Mouse (Mus musculus): Measurements from ENCODE around the gene Tnfrsf26.
A peak's percentile ranks its signal among the peaks of the same experiment; 100 is the strongest.
"Not testable (repeated sequence)": the region's sequence is repeated elsewhere in the genome, so short reads cannot be mapped to it uniquely, and the experiment has no call there.

Tnfrsf26 gene

DNA sequence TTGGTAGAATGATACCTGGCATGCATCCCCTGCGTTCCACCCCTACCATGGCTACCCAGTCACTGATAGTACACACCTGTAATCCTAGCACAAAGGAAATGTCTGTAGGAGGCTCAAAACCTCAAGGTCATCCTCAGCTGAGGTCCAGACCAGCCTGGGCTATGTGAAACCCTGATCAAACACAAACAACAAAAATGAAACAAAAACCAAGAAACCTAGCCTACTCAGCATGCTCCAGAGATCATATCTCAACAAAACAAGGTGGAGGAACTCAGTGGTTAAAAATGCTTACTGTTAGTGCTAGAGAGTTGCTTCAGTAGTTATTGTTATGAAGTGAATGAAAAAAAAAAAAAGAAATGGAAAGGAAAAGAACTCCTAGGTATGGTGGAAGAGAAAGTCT, at the start of gene Tnfrsf26:
Tnfrsf26 (minus strand) TSS at position 183 of the 400 bp plus-strand sequence.
- DNase-seq (ENCODE audit: low spot score in 2 of 2), result peak in 1 of 2 experiments; percentile 22

DNA sequence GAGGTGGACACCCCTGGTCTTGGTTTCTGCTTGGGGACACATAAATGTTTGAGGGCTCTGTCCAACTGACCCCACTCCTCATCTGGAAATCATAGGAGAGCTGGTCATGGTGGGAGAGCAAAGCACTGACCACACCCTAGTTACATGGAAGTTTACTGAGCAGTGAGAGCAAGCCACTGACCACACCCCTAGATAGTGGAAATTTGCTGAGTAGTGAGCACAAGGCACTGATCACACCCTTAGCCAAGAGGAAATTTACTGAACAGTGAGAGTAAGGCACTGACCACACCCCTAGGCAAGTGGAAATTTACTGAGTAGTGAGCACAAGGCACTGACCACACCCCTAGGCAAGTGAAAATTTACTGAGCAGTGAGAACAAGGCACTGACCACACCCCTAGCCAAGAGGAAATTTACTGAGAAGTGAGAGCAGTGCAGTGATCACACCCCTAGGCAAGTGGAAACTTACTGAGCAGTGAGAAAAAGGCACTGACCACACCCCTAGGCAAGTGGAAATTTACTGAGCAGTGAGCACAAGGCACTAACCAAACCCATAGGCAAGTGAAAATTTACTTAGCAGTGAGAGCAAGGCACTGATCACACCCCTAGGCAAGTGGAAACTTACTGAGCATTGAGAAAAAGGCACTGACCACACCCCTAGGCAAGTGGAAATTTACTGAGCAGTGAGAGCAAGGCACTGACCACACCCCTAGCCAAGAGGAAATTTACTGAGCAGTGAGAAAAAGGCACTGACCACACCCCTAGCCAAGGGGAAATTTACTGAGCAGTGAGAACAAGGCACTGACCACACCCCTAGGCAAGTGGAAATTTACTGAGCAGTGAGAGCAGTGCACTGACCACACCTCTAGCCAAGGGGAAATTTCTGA, 38.1 kb upstream of the Tnfrsf26 start:
- DNase-seq (ENCODE audit: low spot score in 2 of 2), result no peak

DNA sequence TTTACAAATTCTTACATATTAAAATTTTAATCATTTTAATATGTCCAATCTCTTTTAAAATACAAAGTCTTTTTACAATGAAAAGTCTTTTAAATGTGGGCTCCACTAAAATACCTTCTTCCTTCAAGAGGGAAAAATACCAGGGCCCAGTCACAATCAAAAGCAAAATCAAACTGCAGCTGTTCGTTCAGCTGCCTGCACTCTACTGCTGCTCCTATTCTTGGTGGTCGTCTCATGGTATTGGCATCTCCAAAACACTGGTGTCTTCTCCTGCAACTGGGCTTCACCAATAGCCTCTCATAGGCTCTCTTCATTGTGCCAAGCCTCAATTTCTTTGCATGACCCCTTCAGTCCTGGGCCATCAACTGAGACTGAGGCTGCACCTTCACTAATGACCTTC, 34.9 kb upstream of the Tnfrsf26 start:
- no peak for DNase-seq (ENCODE audit: low spot score in 2 of 2)

DNA sequence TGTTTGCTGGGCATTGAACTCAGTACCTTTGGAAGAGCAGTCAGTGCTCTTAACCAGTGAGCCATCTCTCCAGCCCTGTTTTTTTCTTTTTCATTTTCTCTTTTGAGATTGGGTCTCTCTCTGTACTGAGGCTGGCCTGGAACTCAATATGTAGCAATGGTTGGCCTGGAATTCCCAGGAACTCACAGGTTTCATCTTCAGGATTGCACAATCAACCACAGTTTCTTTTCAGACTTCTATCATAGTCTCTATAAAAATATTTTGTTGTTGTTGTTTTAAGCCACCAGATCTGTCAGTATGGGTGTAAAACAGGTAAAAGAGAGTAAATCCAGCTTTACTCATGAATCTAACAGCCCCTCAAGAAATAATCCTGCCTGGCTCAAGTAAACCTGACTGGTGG, 32.3 kb upstream of the Tnfrsf26 start:
- DNase-seq (ENCODE audit: low spot score in 2 of 2), result no peak

DNA sequence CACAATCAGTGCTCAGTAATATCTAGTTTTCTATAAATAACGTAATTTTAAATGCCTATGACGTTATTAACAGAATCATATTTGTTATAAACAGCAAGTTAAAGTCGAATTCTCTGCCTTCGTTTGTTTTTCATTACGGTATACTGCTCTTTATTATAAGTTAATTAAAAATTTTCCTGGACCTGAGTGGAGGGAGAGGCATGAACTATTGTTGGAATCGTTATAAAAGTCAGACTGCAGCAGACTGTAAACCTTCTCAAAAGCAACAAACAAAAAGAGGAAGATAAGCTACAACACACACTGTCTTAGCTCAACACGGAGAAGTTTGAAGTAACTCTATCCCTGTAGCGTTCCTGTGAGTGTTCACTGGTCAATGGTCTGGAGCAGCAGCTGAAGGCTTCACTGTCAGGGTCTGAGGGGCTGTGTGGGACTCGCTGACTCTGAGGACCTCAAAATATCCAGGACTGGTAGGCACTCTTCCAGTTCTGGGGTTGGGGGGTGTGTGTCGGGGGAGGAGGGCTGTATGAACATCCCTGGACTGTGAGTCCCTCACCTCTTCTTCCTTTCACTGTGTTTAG, 21.3 kb upstream of the Tnfrsf26 start:
- not testable (repeated sequence) for DNase-seq (ENCODE audit: low spot score in 2 of 2)

DNA sequence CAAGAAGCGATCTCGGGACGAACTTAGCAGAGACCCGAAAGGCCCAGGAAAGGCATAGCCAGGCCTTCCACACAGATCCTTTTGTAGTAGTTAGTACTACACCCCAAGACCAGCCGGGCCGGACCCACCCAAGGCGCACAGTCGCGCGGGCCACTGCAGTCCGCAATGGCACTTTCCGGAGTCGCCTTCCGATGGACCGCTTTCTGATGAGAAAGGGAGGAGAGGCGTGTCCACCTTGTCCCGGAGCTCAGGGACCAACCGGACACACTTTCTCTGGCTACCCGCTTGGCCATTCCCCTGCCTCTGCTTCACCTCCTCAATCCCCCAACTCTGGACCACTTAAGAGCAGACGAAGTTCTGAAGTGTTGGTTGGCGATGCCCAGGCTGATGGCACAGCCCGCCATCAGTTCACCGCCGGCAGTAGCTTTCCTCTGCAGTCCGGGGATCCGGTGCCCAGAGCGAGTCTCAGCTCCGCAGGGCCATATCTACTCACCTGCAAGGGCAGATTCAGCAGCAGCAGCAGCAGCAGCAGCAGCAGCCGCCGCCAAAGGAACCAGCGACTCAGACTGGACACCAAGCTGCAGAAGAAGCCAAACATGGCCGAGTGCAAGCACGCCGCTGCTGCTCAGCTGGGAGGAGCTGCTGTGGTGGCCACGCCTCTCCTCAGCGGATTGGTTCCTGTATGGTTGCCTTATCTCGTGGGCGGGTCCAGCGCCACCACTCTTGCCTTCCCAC, 20.7 kb upstream of the Tnfrsf26 start, which contains the start of gene Tnfrsf22:
Tnfrsf22 (minus strand) TSS at position 628 of the 735 bp plus-strand sequence.
- peak; percentile 84 to 85 for DNase-seq (ENCODE audit: low spot score in 2 of 2)

DNA sequence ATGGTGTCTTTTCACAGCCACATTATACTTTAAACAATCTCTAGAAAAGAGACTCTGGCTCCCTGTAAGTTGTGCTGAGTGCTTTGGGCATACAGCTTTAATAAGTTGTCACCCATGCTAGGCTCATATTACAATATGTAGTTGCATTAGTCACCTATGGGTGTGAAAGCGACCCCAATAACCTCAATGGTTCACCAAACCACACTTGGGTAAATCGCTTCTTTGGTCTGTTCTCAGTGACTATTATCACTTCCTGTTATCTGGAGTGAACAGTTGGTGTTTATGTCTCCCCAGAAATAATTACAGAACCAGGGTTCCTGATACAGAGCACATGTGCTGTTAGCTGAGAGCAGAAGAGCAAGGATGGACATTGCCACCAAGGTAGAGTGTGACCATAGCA, 15.4 kb upstream of the Tnfrsf26 start:
- DNase-seq (ENCODE audit: low spot score in 2 of 2), result not testable (repeated sequence)

DNA sequence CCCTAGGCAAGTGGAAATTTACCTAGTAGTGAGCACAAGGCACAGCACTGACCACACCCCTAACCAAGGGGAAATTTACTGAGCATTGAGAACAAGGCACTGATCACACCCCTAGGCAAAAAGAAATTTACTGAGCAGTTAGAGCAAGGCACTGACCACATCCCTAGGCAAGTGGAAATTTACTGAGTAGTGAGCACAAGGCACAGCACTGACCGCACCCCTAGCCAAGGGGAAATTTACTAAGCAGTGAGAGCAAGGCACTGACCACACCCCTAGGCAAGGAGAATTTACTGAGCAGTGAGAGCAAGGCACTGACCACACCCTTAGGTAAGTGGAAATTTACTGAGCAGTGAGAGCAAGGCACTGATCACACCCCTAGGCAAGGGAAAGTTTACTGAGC, 8.2 kb upstream of the Tnfrsf26 start:
- no peak for DNase-seq (ENCODE audit: low spot score in 2 of 2)

DNA sequence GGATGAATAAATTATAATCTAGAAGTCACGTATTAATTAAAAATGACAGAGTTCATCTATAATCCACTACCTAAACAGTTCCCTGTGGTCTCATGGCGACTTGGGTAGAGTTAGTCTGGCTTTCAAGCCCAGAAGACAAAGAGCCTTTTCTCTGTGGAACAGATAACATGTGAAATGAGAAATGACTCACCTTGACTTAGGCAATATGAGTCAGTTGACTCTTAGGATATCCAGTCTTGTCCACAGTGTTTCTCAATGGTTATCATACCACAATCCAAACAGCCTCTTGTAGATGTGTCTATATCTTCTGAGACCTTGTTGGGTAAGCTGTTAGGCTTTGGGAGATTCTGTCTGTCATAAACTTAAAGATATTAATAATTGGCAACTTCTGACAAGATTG, 3.0 kb upstream of the Tnfrsf26 start:
- DNase-seq (ENCODE audit: low spot score in 2 of 2), result no peak

DNA sequence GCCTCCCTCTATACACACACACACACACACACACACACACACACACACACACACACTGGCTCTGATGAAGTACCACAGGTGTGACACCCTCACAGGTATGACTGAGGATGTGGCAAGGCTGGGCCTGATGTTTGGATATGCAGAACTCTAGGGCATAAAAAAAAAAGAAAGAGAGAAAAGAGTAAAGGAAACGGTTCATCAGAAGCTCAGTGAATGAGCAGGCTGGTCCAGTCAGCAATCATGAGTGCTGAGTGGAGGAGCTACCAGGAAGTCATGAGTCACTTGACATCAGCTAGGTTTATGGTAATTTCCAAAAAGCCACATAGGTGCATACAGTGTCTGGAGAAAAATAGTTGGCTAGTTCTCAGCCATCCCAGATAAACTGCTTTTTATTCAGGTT, 979 bp upstream of the Tnfrsf26 start:
- no peak for DNase-seq (ENCODE audit: low spot score in 2 of 2)

DNA sequence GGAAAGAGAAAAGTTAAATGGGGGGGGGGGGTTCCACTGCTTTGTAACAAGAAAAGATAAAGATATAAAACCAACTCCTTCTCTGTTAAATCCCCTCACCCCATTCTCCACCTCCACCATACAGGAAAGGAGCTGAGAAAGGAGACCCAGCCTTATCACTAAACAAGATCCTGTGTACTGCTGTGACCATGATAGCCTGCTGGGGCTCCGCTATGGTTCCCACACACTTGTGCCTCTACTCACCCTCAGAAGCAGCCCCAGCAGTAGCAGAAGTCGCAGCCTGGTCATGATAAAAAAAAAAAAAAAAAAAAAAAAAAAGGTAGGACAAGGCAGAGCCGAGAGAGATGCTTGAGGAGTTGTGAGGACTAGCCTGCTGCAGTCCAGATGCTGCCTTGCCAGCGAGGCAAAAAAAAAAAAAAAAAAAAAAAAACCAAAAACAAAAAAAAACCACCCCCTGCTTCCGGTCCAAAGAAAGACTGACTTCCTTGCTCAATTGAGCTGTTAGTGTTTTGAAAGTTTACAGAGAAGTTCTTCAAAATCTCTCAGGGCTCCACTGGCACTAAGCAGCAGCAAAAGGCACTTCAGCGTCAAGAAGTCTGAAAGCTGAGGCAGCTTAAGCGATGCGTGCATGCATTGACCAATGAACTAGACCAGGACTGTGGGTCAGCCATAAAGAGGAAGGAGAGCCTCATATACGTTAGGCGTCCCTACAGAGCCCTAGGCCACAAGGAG, 801 bp downstream of the Tnfrsf26 start:
- peak; percentile 22 to 38 for DNase-seq (ENCODE audit: low spot score in 2 of 2)

DNA sequence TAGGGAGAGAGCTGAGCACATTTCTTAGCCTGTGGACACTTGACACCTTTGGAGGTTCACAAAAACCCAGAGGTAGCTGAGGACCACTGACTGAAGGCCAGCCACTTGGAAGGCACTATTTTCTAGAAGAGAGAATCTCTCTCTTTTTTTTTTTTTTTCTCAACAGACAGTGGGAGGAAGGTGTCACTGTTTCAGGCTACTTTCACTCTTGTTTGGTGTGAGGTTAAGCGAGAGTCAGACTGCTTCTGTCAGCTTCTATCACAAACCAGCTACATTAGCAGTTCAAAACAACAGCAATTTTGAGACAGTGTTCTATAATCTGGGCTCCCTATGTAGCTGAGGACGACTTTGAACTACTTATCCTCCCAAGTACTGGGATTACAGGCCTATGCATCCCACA, 2.3 kb downstream of the Tnfrsf26 start:
- DNase-seq (ENCODE audit: low spot score in 2 of 2), result no peak

DNA sequence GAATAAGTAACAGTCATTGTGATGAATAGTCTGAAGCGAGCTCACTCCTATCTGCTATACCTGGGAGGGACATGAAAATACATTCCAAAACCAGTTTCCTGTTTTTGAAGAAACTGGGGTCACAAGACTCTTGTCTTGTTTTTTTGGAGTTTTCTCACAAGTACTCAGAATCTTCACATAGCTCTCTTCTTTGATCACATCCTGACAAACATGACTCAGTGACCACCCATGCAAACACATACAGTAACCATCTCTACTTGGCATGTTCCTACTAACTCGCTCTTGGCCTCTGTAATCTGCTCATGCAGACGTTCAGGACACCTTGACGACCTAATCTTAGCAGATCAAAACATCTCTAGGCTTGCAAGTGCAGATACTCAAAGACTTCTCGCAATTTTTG, 3.4 kb downstream of the Tnfrsf26 start:
- DNase-seq (ENCODE audit: low spot score in 2 of 2), result no peak

DNA sequence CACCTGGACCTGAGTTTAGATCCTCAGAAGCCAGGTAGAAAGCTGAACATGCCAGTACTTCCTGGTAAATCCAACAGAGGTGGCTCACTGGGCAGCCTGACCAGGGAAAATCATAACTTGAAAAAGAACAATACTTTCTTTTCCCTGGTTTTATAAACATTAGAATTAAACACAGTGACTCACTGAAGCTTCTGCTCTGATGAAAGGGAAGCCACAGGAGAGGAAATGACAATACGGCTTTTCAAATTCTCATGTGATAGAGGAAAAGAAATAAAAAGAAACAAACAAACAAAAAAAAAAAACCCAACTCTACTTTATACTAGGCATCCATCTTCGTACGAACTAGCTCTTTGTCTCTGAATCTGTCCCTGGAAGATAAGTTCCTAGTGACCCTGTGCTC, 4.0 kb downstream of the Tnfrsf26 start:
- DNase-seq (ENCODE audit: low spot score in 2 of 2), result no peak

DNA sequence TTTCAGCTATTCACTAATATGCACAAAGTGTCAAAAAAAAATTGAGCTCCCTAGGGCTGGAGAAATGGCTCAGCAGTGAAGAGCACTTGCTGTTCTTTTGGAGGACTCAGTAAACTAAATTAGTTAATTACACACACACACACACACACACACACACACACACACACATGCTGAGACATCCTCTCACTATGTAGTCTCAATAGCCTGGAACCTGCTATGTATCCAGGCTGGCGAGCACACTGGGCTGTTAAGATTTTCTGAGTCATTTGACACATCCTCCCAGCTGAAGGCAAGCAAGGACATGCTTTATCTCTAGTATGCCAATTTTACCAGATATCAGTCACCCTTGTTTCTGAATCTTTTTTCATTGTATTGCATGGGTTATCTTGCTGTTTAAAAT, 7.6 kb downstream of the Tnfrsf26 start:
- no peak for DNase-seq (ENCODE audit: low spot score in 2 of 2)

DNA sequence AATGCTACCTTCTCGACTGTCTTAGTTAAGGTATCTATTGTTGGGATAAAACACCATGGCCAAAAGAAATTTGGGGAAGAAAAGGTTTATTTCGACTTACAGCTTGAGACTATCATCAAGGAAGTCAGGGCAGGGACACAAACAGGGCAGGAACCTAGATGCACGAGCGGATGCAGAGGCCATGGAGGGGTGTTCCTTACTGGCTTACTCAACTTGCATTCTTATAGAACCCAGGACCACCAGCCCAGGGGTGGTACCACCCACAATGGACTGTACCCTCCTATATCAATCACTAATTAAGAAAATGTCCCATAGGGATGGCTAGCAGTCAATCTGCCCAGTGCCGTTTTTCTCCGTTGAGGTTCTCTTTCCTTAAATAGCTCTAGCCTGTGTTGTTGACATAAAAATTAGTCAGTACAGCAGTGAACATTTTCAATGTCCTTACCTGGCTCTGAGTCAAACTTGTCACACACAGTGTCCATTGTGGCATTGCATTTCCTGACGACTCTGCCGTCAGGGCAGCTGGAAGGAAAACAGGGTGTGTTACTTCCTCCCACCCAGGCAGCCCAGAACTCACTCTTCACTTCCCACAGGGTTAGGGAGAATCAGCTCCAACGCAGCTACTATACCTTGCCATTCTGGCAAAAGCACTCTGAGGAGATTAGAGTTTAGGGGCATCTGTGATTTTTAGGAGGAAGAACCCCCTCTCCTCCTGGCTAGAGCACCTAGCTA, 14.0 kb downstream of the Tnfrsf26 start:
- DNase-seq (ENCODE audit: low spot score in 2 of 2), result no peak

DNA sequence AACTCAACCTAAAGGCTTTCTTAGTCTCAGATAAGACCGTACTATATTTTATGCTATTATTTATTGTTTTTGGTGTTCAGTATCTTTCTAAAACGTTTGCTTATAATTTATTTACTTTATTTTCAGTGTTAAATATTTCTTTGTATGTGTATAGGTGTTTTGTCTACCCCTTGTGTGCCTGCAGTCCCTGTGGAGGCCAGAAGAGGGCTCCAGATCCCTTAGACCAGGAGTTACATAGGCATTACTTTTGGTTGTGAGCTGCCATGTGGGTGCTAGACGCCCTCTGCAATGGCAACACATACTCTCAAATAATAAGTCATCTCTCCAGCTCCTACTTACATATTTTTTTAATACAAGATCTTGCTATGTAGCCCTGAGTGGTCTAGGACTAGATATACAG, 16.3 kb downstream of the Tnfrsf26 start:
- no peak for DNase-seq (ENCODE audit: low spot score in 2 of 2)

DNA sequence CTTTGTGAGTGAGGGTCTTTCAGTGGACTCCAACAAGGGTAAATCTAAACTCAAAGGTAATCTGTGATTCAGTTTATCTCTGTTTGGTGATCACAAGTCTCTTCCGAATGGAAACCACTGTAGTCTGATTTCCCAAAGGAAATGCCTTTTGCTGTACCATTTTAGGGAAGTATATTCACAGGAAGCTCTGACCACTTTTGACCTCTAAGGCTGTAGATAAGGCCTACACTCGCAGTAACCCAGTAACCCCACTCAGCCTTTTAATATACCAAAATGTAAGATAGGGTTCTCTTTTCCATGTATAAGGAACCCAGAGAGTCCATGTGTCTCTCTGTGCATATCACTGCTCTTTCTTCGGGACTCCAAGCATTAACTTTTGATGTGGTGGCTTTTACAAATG, 23.2 kb downstream of the Tnfrsf26 start:
- DNase-seq (ENCODE audit: low spot score in 2 of 2), result no peak

DNA sequence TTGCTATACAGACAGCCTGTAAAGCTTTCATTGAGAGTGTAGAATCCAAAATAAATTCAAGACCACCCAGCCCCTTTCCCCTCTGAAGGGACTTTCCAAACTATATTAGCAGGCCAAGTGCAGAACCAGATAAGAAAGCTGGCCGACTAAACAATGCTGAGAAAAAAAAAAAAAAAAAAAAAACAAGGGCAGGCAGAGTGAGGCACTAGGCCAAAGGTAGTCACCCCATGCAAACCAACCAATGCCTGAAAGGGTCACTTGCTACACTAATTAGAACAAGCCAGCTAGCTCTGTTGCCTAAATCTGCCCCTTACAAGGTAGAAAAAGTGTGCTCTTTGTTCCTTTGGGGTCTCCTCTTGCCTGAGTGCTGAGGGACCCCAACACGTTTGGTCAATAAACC, 23.6 kb downstream of the Tnfrsf26 start:
- no peak for DNase-seq (ENCODE audit: low spot score in 2 of 2)

DNA sequence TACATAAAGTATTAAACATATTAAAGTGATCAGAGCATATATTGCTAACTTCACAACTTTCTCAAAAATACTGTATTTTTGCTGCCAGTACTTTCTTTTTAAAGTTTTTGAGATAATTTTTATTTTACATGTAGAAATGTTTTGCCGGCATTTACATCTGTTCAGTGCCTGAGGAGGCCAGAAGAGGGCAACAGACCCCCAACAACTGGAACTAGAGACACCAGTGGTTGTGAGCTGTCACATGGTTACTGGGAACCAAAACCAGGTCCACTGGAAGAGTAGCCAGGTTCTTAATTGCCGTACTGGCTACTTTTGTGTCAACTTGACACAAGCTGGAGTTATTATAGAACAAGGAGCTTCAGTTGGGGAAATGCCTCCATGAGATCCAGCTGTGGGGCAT, 26.8 kb downstream of the Tnfrsf26 start:
- DNase-seq (ENCODE audit: low spot score in 2 of 2), result no peak

DNA sequence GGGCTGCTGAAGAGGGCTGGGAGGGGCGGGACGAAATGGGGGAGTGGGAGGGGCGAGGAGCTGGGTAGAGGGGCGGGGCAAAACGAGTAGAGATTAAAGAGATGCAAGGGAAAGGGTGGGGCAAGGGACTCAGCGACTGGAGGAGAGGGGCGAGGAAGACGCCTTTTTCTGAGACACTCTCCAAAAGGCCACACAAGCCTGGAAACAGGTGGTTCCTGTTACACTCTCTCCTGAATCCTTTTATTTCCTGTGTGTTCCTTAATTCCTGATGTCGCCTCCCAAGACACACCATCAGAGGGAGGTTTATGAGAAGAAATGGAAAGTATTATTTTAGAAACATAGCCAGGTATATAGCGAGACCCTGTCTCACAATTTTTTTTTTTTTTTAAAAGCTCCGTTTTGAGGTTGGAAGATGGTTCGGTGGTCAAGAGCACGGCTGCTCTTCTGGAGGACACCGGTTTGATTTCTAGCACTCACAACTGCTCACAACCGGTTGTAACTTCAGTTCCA, 28.2 kb downstream of the Tnfrsf26 start:
- no peak for DNase-seq (ENCODE audit: low spot score in 2 of 2)
